ENCODE assay signal across 7 mouse cellular contexts in the genomic region with DNA sequence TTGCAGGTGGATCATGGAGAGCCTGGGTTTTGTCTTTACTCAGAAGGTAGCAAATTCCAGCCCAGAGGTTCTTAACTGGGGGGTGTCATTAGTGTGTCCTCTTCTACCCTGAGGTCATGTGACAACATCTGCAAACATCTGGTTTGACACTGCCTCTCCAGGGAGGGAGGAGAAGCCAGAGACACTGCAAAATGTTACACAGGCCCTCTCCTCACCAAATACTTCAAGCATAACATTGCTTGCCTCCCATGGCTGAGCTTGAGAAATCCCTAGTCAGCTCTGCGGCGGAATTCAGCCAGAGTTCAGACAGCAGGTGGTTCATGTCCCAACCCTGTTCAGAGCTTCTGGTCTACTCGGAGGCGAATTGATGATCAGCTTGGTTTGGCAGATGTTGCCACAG.
DNase-seq lines count a peak whose midpoint lies in the region.

No protein-coding gene starts in this region.

- intact Hi-C loops in heart, postnatal 10 days (cut with DNase I): loop anchor here (2.0 to 10.0 kb wide), 6 partner anchors 100 to 740 kb away; a partner anchor contains a TSS

- DNase-seq in layer of hippocampus, adult 11-12 months (ENCODE audit: low spot score): peak; percentile 8
- DNase-seq in layer of hippocampus, postnatal 25 days (ENCODE audit: extremely low spot score in 1 of 2, low spot score in 1 of 2): no peak
- peak; percentile 61 to 65 for DNase-seq in heart, postnatal 10 days
- DNase-seq in kidney, postnatal 14 days: peak; percentile 26
- DNase-seq in lung, postnatal 36 days: peak; percentile 51
- no peak for DNase-seq in cerebellum, adult 18-20 months
- DNase-seq in urinary bladder, postnatal 4 days (ENCODE audit: low spot score in 2 of 2): no peak

Comparison
In these comparisons a context has a peak if more than half of its experiments do, and no peak if none do; other contexts are left out.
1. DNase-seq: peak in layer of hippocampus, adult 11-12 months (single experiment), heart, postnatal 10 days (2 of 2), kidney, postnatal 14 days (single experiment) and lung, postnatal 36 days (single experiment); none in layer of hippocampus, postnatal 25 days (0 of 2), cerebellum, adult 18-20 months (0 of 2) and urinary bladder, postnatal 4 days (0 of 2).